Mouse (Mus musculus) fibroblast of lung, adult 2 months (primary cell): ENCODE measurements at regions not wholly inside any gene's neighbourhood (a gene's known extent, or its start where the extent isn't known, plus 50 kb on each side); places are given as distances from the start of the nearest gene placed in this dataset.
A peak's percentile ranks its signal among the peaks of the same experiment; 100 is the strongest.

Source experiments
- DNase-seq: peaks from one replicate; pipeline ENCODE4 v3.0.0-alpha.2; 2011; ENCODE audit warnings: low read depth

DNA sequence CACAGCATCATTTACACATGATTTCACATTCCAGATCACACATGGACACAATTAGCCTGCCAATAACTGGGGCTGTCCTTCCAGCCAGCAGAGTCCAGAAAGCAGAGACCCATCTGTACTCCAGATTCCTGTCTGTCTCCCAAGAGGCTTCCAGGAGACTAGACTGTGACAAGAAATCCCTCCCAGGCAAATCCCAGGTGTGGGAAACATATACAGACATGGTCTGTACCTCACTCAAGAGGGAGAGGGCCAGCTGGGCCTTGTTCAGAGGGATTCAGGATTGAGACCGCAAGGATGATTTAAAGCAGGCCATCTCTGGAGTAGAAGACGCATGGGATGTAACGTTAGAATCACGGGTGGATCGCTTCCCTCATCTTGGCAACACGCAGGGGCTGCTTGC, 182.7 kb upstream of the Prr30 start:
- no peak for DNase-seq

GRCm38 (mm10) chr14:101381943-101382342, 181.8 kb upstream of the Prr30 start:
- no peak for DNase-seq

DNA sequence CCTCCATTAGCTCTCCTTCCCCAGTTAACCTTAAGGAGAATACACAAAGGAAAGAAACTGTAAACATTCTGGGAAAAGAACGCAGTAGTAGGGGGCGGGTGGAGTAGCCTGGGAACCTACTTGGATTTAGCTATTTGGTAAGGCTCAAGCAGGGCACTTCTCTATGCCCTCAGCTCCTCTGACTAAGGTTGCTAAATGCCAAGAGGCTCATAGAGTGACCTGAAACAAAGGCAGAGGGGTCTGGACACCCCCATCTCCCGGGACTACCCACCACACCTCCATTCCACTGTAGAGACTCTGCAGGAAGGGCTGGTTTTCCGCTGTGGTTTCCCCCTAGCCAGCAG, 179.5 kb upstream of the Prr30 start:
- DNase-seq = no peak

DNA sequence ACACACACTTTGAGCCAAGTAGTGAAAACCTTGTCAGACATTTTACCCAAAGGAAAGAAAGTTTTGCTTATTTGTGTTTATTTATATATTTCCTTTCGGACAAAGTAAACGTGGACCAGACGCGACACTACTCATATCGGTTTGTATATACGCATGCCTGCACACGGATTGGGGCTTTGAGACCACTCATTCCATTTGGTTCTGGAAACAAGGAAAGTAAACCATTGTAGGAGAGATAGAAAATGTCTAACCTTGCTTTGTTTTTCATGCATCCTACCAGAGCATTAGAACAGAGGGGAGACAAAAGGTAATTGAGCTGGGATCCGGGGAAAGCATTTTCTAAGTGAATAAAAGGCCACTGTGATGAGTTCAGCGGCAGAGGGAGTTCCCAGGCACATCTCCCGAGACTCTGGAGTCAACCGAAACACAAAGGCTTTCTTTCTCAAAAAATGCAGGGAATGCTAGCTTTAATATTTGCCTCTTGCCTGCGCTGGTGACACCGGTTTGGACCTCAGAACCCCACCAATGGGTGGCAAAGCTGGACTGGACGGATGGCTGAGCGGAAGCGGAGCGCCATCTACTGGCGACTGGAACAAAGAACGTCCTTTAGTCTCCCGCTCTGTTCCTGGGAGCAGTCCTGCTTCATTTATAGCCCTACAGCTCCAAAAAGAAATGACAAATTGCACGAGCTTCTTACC, 179.0 kb upstream of the Prr30 start:
- peak; percentile 29 for DNase-seq

DNA sequence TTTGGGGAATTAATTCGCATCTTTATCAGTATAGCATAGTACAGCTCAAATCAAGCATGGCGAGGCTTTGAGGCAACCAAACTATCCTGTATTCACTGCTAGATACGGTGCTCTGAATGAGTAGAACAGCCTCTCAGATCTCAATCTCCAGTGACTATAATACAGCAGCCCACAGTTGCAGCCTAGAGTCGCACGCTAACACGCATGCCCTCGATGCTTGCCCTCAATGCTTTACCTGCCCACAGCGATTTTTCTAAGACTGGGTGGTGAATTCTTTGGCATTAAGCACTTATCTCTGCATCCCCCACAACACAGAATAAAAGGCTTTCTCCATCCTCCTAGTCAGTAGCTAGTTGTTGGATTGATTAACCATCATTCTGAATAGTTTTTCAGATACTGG, 178.4 kb upstream of the Prr30 start:
- no peak for DNase-seq

GRCm38 (mm10) chr14:101376690-101377089, 176.6 kb upstream of the Prr30 start:
- no peak for DNase-seq

DNA sequence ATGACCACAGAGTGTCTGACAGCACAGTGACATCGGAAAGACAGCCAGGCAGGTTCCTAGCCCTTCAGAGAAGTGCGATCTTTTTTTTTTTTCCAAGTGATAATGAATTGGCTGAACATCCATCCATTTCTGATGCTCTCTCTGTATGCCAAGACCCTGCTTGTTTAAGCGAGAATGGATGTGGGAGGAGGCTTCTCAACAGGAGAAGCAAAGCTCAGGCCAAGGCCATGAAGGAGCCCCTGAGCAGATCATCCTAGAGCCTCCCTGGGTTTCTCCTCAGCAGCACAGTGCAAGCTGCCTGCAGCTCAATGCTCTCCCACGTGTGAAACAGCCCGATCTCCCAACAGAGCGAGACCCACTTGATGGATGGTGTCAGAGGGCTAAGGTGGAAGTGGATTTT, 175.7 kb upstream of the Prr30 start:
- no peak for DNase-seq

GRCm38 (mm10) chr14:101373864-101374263, 173.7 kb upstream of the Prr30 start:
- no peak for DNase-seq

GRCm38 (mm10) chr14:101359860-101360259, 159.7 kb upstream of the Prr30 start:
- no peak for DNase-seq

- no peak for DNase-seq
These were observed 152.9 kb upstream of the Prr30 start for GRCm38 (mm10) chr14:101353009-101353378.

DNA sequence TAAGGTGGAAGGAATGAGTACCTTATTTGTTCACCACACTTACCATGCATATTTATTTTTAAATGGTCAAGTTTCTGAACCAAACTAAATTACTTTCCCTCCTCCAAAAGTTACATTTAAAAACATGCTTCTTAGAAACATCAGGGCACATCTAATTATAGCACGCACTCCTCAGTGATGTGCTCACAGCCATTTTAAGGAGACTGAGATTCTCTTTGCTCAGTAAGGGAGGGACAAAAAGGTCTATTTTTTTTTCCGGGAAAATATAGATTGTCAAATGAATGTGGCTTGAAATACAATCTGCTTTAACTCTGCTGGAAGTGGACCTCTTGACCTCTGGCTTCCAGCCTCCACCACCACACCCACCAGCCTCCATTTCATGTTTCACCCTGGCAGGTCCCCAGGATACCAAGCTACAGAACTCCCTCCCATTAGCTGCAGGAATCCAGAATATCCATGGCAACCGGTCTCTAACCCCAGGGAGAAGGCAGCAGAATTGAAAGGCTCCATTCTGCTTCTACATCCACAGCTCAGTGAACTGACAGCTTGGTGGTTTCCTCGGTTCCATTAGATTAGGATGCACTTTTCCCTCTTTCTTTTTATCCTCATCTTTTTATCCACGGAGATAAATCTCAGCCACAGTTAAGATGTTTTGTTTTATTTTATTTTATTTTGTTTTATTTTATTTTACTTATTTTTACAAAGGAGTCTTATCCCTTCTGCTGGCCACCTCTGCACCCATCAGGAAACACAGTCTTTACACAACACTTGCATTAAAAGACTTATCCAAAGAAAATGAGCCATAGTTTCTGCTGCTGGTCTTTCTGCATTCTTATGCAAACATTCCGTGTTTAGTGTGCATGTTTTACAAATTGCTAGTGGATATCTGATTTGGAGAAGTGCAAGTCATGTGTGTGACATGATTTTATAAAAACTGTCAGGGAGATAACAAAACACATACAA, 152.2 kb upstream of the Prr30 start:
- DNase-seq = peak; percentile 40

- no peak for DNase-seq
These were observed 140.2 kb upstream of the Prr30 start for GRCm38 (mm10) chr14:101340331-101340730.

DNA sequence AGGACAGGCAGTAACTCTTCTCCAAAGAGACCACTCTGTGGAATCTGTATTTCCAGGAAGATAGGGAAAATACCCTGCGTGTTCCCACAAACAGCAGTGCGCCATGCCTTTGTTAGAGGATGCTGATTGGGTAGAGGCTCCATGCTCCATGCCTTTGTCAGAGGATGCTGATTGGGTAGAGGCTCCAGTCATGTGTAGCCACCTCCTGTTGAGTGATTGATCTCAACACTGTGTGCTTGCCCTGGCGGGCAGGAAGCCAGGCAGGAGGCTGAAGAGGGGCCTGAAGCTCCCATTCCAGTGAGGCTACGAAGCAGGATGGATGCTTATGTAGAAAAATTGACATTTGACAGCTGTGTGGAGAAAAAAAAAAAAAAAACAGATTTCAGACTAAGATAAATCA, 131.9 kb upstream of the Prr30 start:
- DNase-seq = no peak

DNA sequence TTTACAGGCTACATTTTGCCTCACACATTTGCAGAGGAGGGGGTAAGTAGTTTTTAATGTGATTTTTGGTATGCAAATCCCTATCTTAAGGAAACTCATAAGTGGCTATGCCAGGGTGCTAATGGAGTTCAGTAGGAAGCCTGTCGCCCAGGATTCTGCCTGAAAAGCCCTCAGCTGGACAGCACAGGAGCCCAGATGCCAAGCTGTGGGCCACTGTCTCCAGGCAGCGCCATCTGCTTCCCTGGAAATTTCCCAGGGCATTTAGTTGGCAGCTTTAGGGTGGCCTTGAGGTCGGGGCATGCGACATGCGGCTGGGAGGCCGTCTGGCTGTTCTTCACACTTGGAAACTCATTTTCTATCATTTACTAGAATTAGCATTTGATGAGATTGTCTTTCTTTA, 127.3 kb upstream of the Prr30 start:
- no peak for DNase-seq

GRCm38 (mm10) chr14:101326477-101326941, 126.4 kb upstream of the Prr30 start:
- no peak for DNase-seq

- no peak for DNase-seq
These were observed 123.2 kb upstream of the Prr30 start for GRCm38 (mm10) chr14:101323361-101323760.

GRCm38 (mm10) chr14:101307920-101308319, 107.8 kb upstream of the Prr30 start:
- DNase-seq = no peak

DNA sequence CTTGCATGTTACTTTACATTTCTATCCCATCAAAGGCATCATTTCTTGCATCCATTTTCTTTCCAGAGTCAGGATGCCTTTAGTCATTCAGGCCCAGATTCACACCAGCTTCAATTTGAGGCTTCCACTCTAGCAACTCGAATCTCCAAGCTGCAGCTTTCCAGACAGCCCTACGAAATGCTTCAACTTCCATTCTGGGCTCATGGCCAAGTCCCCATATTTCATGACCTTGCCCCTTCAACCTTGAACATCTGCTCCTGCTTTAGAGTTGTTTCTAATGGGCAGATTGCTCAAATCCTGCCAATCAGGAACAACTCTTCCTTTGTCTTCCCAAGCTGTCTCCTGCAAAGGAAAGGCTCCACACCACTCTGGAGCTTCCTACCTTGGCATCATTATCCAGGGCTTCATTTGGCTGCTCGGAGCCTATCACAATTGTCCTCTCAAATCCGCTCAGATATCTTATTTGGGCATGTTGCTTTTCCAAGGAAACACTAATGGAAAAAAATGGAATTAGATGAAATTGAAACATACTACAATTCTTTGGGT, 104.4 kb upstream of the Prr30 start:
- no peak for DNase-seq

DNA sequence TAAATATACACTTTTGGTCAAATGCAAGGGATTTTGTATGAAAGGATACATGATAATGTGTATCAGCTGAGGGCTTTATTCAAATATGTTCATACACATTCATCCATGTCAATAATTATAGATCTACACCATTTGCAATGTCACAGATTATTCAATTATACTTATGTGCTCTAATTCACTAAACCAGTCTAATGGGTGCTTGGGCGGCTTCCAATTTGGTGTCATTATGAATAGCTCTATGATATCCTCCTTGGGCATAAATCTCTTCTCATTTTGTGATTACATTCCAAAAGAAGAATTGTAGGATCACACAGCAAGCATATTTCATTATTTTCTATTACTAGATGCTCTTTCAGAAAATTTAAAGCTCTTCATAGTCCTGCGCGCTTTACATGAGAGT, 97.7 kb upstream of the Prr30 start:
- DNase-seq = no peak

DNA sequence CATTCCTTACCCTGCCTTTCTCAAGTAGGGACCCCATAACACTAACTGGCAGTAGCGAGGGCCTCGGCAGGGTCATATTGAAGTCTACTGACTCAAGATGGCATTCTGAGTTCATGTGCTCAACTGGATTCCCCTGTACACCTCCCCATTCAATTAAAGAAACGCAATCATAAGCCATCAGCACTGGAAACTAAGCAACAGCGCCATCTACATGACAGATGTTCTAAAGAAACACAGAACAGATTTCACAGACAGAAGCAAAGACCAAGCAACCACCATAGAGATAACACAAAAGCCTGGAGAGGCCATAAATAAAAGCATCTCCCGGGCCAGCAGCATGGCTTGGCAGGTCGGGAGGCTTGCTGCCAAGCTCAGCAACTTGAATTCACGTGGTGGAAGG, 94.6 kb upstream of the Prr30 start:
- no peak for DNase-seq

GRCm38 (mm10) chr14:101287755-101288154, 87.6 kb upstream of the Prr30 start:
- DNase-seq = no peak

- DNase-seq = no peak
These were observed 69.1 kb upstream of the Prr30 start for GRCm38 (mm10) chr14:101269048-101269789.
